Mouse (Mus musculus) erythroblast, adult 5-6 weeks (primary cell): Measurements from ENCODE around the gene Rasl11a. TPM values are rescaled to one million over a fixed set of nuclear protein-coding genes. Genes with fewer than 3 reads are reported as not detected.
"Not testable (repeated sequence)": the region's sequence is repeated elsewhere in the genome, so short reads cannot be mapped to it uniquely, and the experiment has no call there.

Experiments used
- ATAC-seq: replicated peaks from 2 replicates; pipeline ENCODE4 v1.8.0; 2016; ENCODE audit warnings: moderate number of reproducible peaks, mild to moderate bottlenecking, moderate TSS enrichment, inconsistent platforms; ENCODE audit not compliant: poor library complexity, low FRiP score, severe bottlenecking
- total RNA-seq, 2 experiments: library from RNA; stranded (forward) in 1 of 2; stranded (reverse) in 1 of 2; fragments of 150-400 nt in 1 of 2; fragments of 200-764, 138-1000 nt in 1 of 2; gene quantifications; 2 replicates each; pipeline versions ENCODE4 v1.2.3 to v1.2.4; 2015 to 2017; ENCODE audit warnings: low replicate concordance in 2 of 2

Gene Rasl11a
- total RNA-seq, 2 experiments from 2014 or later: not detected

DNA sequence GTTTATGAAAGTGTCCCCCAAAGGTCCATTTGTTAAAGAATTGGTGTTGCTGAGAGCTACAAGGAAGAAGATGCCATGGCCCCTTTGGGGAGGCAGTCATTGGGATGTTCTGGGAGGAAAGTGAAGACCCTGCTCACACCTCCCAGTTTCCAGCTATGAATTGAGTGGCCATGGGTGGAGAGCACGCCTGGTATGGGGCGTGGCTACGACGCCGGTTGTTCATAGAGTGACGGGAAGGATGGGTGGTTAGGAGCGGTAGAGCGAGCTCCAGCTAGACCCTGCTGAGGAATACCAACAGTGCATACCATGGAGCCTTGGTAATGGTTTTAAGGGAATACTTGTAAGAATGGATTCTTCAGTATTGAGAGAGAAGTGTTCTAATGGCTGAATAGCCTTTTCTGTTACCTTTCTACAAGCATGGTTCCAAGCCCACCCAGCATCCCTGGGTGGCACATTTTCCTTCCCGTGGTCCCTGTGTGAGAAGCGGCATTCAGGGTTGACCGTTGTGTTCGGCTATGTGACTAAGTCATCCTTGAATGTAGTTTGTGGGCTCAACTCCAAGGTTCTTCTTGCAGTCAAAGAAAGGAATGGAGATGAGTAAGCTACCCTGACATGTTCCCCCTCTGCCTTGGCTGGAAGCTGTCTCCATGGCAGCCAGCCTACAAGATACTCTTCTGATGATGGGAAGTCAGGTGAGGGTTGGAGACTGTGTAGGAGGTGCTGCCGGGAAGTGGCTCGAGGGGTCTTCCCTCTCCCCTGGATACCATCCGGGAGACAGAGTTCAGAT is 38.8 kb downstream of the Rasl11a start:
- no peak for ATAC-seq

DNA sequence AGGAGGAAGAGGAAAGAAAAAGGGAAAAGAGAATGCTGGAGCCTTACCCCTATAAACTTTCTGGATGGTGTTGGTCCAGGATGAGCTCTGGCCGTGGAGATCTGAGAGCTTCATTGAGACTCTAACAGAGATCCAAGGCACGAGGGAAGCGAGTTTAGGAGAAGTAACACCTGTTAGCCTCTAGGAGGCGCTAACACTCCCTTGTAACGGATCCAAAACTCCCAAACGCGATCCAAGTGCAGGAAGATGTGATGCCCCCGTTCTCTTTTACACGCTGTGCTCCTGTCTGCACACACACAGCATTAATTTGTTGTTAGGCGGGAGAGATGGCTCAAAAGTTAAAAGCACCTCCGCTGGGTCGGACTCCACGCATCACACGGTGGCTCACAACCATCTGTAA is 46.3 kb downstream of the Rasl11a start:
- ATAC-seq: 0 out of 2 replicates have a peak, but pooled peaks have one; percentile 46

DNA sequence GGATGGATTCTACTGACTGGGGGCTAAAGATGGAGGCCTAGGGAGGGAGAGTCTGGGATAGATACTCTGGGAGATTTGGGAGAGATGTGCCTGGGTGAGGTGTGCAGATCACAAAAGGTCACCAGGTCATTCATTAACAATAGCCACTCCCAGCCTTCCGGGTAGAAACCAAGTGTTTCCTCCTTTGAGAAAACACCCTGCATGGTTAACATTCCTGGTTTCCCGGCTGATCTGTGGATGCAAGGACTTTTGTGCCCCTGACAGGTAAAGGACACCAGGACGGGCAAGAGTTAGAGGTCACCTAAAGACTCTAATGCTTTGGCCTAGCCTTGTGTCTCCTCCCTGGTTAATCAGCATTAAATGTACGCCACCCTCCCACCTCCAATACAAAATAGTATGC is 48.0 kb downstream of the Rasl11a start:
- ATAC-seq: no peak

DNA sequence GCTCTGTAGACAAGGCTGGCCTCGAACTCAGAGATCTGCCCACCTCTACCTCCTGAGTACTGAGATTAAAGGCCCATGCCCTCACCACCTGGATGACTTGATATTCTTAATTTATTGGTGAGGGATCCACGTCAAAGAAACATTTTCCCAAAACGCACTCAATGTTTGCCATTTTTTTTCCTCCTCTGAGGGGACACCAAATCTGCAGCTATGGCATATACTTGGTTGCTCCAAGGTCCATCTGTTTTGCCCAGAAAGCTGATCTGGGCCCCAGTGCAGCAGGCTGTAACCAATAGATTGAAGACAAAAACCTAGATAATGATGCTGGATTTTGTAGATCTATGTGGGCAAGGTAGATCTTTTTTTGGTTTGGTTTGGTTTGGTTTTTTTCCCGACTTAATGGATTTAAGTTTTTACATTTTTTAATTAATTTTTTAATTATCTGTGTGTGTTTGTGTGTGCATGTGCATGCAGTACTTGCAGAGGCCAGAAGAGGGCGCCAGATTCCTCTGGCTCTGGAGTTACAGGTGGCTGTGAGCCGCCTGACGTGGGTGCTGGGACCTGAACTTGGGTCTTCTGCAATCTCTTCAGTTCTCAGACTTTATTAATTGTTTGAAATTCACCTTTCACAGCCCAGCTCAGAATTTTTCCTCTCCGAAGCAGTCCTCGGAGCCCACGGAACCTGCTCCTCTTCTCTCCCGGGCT is 48.8 kb downstream of the Rasl11a start:
- ATAC-seq: no peak

DNA sequence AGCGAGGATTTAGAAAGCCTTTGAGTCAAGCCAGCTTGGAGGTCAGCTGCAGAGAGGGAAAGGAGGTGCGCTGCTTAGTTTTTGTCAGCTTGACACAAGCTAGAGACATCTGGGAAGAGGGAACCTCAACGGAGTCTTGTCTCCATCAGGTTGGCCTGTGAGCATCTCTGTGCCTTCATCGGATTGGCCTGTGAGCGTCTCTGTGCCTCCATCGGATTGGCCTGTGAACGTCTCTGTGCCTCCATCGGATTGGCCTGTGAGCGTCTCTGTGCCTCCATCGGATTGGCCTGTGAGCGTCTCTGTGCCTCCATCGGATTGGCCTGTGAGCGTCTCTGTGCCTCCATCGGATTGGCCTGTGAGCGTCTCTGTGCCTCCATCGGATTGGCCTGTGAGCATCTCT is 50.8 kb downstream of the Rasl11a start:
- ATAC-seq: not testable (repeated sequence)

DNA sequence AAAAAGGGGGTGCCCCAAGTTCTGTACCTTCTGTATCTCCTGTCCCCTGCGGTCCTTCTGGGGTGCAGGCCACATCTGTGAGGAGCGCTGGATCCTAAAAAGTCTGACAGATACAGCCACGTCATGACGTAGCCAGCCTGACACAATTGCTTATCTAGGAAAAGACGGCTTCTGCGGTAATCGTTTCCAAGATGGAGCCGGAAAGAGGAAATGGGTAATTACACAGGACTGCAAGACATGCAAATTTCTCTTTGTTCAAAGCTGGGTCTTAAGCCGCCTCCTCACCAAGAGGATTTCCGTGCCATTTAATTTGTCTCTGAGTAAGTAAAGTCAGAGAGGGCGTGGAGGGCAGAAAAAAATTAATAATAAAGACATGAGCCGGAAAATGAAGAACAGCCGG is 52.1 kb downstream of the Rasl11a start:
- no peak for ATAC-seq

Other genes starting within 250 kb of the Rasl11a start
- 7.9 and 8.6 TPM in 2 replicates for gene Usp12, start 50.1 kb upstream of the Rasl11a start, total RNA-seq (2015; ENCODE audit: low replicate concordance)
- 7.1 and 11.2 TPM in 2 replicates for gene Usp12, start 50.1 kb upstream of the Rasl11a start, total RNA-seq (2017; ENCODE audit: low replicate concordance)
- gene Rpl21, start 12.2 kb upstream of the Rasl11a start, total RNA-seq (2015; ENCODE audit: low replicate concordance): 373 and 491 TPM in 2 replicates
- 439 and 475 TPM in 2 replicates for gene Rpl21, start 12.2 kb upstream of the Rasl11a start, total RNA-seq (2017; ENCODE audit: low replicate concordance)
- gene Gtf3a, start 103.6 kb downstream of the Rasl11a start, total RNA-seq (2015; ENCODE audit: low replicate concordance): 5.0 and 46.5 TPM in 2 replicates
- 22.2 and 23.8 TPM in 2 replicates for gene Gtf3a, start 103.6 kb downstream of the Rasl11a start, total RNA-seq (2017; ENCODE audit: low replicate concordance)
- gene Mtif3, start 118.7 kb downstream of the Rasl11a start, total RNA-seq (2015; ENCODE audit: low replicate concordance): 0.42 and 0.58 TPM in 2 replicates
- gene Mtif3, start 118.7 kb downstream of the Rasl11a start, total RNA-seq (2017; ENCODE audit: low replicate concordance): 3.8 and 7.5 TPM in 2 replicates
- 0.84 and 6.5 TPM in 2 replicates for gene Lnx2, start 231.5 kb downstream of the Rasl11a start, total RNA-seq (2015; ENCODE audit: low replicate concordance)
- 1.8 and 2.0 TPM in 2 replicates for gene Lnx2, start 231.5 kb downstream of the Rasl11a start, total RNA-seq (2017; ENCODE audit: low replicate concordance)
- gene Polr1d, start 232.0 kb downstream of the Rasl11a start, total RNA-seq (2015; ENCODE audit: low replicate concordance): 27.9 and 36.6 TPM in 2 replicates
- 26.9 and 28.7 TPM in 2 replicates for gene Polr1d, start 232.0 kb downstream of the Rasl11a start, total RNA-seq (2017; ENCODE audit: low replicate concordance)